Mouse (Mus musculus) kidney, postnatal 10 days (tissue): ENCODE results near the gene Samd1.
A peak's percentile ranks its signal among the peaks of the same experiment; 100 is the strongest.
"Not testable (repeated sequence)": the region's sequence is repeated elsewhere in the genome, so short reads cannot be mapped to it uniquely, and the experiment has no call there.

ENCODE experiments used
- DNase-seq: peaks from one replicate; pipeline ENCODE4 v3.0.0; 2021; ENCODE audit warnings: mixed read lengths

The Samd1 gene

GRCm38 (mm10) chr8:83997511-83998141 is at the start of gene Samd1:
Samd1 (plus strand) TSS chr8:83997672.
- peak; percentile 76 for DNase-seq

DNA sequence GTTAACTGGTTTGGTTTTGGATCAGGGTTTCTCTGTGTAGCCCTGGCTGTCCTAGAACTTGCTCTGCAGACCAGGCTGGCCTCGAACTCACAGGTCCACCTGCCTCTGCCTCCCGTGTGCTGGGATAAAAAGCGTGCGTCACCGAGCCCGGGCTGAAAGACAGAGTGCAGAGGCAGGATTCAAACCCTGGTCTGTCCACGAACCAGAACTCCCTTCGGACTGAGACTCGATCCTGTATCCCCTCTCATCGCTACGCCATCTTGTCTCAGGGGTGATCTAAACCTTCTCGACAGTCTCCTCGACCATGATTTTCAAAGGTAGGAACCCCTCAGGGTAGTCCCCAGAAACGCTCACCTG is 42.7 kb upstream of the Samd1 start:
- peak; percentile 34 for DNase-seq

DNA sequence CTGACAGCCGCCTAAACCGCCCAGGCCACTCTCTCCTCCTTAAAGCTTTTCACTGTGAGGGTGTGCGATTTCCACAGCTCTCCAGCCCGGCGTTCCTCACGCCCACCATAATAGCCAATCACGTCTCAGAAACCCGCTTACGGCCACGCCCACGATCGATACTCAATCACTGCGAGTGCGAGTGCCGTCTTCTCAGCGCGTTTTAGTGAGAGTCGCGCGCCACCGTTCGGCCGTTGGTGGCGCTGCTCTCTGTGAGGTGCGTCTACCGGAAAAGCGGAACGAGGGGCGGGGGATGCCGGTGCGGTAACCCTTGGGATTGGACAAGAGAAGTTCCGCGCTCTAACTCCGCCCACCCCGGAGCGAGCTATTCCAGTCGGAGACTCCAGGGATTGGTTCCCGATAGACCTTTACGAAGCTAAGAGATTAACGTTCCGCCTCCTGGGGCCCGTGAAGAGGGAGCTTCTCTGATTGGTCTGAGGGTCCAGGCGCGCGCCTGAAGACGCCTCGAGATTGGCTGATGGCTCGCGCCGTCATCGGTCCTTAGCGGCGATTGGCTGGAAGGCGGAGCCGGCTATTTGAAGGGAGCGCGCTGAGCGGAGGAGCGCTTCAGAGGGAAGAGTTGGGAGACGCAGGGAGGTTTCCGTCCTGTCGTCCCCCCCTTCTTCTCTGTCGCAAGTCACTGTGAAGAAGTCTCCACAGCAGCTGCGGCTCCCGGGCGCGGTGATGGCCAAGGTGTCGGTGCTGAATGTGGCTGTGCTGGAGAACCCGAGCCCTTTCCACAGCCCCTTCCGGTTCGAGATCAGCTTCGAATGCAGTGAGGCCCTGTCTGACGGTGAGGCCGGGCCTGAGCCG is 42.1 kb upstream of the Samd1 start, which contains the start of the genes Gm10644 and Asf1b:
TSS of gene Gm10644 (minus strand) at position 100 of the 852 bp plus-strand sequence.
TSS of gene Asf1b (plus strand) at position 402 of the 852 bp plus-strand sequence.
- peak; percentile 100 for DNase-seq

DNA sequence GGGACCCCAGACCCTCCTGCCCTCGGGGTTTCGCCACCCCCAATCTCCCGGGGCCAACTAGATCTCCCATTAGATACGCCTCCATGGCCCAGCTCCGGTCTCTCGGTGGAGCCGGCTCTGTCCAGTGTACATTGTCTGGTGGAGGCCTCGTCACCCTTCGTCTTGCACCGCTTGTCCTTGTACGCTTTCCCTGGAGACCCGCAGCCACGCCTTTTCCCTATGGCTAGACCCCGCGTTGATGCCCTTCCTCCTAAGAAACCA is 41.6 kb upstream of the Samd1 start:
- no peak for DNase-seq

DNA sequence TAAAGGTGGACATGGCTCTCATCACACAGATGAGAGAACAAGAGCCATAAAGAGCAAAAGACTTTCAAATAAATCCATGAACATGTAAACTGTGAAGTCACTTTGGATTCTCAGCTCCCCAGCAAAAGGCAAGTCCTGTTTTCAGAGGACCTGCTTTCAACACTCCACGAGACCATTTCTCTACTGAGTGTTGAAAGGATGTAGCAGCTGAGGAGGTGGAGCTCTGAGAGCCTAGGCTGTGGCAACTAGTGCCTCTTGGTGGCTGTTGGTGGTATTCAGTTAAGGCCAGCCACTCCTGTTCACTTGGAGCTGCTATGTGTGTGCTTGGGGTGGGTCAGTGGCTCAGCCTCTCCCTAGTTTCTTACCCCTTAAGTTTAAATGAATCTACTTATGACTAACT is 40.7 kb upstream of the Samd1 start:
- peak; percentile 29 for DNase-seq

DNA sequence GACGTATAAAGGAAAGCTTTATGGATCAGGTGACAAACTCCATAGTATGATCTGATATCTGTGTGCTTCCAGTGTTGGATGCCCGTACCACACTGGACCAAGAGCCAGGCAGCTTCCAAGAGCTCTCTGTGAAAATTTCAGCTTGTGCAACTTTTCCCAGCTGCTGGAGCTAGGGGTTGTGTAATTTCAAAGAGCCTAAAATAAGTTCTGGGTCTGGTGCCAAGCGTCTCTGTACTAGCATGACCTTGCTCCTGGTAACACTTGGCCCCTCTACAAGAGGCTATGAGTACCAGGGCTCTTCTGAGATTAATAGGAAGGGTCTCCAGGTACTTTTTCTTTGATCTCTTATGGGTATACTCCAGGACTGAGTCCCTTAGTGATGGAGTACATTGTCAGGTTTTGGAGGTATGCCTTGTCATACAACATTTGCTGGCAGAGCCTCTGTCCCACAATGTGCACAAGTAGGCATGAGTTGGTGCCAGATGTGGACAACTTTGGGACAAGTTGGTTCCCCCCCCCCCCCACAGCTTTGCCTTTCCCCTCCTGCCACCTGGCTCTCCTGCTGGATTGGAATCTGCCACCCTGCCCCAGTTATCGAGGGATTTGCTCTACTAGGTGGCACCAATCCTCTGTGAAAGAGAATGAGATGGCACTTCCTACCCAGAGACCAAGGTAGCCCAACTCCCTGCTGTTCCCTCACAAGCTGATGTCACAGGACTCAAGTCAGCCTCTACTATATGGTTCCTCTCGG is 33.3 kb upstream of the Samd1 start:
- no peak for DNase-seq

DNA sequence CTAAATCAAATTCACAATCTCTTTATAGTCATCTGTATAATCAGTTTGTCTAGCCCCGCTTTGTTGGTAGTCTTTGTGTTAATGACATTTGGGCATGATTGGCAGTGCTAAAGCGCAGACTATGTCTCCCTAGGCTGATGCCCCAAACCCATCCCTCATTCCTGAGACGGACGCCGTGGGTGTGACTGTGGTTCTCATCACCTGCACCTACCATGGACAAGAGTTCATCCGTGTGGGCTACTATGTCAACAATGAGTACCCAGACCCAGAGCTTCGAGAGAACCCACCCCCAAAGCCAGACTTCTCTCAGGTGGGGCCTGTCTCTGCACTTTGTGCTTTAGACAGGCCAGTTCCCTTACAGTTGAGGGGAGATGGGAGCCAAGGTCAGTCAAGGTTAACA is 29.8 kb upstream of the Samd1 start:
- DNase-seq: no peak

DNA sequence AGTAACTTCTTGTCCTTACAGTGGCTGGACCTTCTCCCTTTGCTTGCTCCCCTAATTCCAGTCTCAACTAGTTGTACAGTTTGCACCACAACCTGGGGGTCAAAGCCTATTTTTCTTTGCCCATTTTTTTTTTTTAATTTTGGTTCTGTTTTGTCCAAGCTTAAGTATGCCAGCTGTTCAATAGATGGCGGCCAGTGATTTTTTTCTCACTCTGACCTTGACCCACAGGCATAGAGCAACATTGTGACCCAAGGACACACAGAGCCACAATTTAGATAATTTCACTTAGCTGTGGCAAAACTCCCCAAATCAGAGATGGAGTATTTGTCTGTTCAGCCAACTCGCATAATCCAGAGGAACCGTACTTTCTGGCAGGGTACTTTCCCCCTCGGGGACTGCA is 26.4 kb upstream of the Samd1 start:
- no peak for DNase-seq

- no peak for DNase-seq
These were observed 25.8 kb upstream of the Samd1 start for GRCm38 (mm10) chr8:83971661-83972060.

DNA sequence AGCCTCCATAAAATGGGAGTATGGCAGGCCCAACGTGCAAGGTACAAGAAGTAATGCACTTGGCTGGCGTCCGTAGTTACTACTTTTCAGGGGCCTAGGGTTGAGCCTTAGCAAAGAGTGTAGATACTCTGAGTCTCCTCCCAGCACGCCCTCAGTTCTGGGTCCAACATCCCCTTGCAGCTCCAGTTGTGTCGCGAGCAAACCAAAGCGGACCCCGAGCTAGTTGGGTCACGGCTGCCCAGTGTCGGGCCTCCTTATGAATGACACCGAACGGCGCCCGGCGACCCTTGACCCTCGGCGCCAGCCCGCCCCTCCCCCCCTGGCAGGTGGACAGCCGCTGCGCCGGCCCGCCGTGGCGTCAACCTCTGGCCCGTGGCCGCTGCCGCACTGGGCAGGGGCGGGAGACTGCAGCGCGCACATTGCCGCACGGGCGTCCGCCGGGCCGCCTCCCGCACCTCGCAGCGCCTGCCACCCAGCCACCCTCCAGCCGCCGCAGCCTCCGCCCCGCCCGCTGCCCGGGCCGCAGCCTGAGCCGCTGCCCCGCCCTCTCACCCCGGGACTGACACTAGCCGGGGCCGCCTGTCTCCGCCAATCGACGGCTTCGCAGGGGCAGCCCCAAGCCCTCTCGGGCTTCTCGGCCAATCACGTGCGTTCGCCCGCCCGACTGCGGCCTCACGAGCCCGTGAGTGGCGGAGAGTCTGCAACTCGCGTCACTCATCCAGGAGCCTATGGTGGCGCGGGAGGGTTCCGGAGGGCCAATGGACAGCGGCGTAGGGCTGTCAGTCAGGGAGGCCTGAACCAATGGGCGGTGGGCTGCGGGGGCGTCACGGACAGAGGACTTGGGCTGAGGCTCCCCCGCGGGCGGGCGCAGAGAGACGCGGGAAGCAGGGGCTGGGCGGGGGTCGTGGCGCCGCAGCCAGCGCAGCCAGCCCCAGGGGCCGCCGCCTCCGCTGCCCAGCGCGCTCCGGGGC is 25.0 kb upstream of the Samd1 start, which contains the start of gene Prkaca:
TSS of gene Prkaca (plus strand) at position 844 of the 971 bp plus-strand sequence.
- DNase-seq: peak; percentile 99

GRCm38 (mm10) chr8:83973161-83974031 is 24.1 kb upstream of the Samd1 start:
- DNase-seq: peak; percentile 53

GRCm38 (mm10) chr8:83974521-83974920 is 23.0 kb upstream of the Samd1 start:
- no peak for DNase-seq

DNA sequence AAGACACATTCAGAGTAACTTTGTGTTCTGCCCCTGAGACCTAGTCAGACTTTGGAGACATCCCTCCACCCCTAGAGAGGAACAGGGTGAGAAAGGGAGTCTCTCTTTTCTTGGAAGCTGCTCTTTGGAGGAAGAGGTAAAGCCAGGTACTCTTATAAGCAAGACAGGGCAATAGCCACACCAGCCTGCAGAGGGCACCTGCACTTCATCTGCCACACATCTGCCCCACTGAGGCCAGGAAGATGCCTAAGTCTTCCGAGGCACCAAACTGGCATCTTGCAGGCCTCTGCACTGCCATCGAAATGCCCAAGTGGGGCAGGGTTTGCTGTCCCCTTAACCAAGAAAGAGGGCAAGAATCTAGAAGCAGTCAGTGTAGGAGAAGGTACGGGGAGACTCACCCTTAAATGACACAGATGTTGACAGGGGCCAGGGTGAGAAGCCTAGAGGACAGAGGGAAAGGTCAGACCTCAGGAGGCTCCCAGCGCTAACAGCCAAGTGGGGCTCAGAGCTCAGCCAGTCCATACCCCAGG is 21.3 kb upstream of the Samd1 start:
- no peak for DNase-seq

DNA sequence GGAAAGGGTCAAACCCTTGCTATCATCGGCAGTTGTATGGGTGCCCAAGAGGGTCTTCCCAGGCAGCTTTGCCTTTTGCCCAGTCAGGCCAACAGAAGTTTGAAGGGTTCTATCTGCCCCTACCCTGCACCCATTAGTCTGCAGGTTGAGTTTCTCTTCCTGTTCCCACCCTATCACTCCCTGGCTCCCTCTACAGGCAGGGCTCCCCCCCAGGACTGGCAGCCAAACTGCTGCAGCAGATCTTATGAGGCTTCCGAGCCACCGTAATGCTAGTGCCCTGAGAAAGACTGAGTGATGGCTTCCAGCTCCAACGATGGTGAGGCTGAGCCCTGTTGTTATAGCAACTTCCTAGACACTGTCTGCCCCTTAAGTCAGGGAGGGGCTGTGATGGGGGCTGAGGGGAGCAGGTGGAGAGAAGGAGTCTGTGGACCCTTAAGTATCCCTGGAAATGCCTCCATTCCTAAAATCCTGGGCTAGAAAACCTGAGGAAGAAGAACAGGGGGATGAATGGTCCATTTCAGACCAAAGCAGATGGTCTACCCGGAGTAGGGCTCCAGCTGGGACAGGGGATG is 20.6 kb upstream of the Samd1 start:
- no peak for DNase-seq

GRCm38 (mm10) chr8:83977646-83978045 is 19.8 kb upstream of the Samd1 start:
- DNase-seq: no peak

DNA sequence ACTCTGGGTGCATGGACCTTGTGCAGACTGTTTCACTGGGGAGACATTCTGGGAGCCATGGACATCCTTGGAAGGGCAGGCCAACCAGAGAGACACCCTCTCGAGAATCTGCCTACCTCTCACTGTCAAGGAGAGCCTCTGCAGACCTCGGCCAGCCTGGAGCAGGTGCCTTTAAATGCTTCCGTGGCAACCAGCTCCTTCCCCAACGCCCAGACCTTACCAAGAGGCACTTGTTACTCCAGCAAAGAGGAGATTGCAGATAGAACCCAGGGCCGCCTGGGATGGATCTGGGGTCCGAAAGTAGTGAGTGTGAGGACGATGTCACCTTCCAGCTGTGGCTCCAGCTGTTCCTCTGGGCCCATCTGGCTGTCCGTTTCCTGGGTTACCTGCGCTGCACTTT is 19.3 kb upstream of the Samd1 start:
- no peak for DNase-seq

DNA sequence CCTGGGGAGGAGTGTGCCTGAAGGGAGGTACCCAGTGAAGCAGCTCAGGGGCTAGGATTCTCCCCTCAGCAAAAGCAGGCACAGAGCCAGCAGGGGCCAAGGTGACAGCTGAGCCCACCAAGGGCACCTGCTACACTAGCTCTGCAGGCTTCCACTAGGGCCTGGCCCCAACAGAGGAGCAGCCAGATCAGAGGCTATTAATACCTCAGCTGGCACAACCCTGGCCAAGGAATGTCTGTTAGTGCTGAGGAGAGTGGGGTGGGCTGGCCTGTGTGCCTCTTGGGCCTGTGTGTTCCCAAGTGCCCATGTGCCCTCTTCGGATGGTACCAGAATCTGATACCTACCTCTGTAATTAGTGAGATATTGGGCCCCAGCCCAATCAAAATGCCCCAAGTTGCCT is 17.2 kb upstream of the Samd1 start:
- no peak for DNase-seq

GRCm38 (mm10) chr8:83980845-83981244 is 16.6 kb upstream of the Samd1 start:
- DNase-seq: no peak

DNA sequence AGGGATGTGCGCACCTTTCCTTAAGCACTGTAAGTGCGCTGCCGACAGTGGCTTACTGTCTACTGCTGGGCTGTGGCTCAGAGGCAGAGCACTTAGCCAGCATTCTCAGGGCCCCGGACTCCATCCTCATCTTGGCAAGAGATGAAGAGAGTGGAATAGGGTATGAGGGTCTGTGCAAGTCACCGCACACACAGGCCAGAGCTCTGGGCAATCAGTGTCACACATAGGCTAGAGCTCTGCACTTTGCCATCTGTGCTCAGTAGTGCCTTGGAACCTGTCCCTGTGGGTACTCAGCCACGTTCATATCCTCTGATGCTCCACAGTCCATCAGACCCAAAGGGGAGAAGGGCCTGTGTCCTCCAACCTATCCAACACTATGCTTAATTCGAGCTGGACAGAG is 15.9 kb upstream of the Samd1 start:
- no peak for DNase-seq

DNA sequence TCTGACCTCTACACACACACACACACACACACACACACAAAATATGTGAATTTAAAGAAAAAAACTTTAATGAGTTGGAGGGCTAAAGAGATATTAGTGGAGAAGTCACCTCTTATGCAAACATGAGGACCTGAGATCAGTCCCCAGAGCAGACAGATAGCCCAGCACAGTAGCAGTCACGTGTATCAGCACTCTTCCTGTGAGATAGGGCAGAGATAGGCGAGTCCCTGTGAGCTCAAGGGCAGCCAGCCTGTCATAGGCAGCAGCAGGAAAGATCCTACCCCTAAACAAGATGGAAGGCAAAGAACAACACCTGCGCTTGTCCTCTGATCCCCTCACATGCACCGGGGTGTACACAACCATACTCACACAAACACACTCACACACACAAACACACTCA is 15.0 kb upstream of the Samd1 start:
- no peak for DNase-seq

- DNase-seq: not testable (repeated sequence)
These were observed 14.2 kb upstream of the Samd1 start for GRCm38 (mm10) chr8:83983222-83983621.
